Mouse (Mus musculus) lung, adult 2 months (tissue): ENCODE measurements around the gene Cldn14.

Source experiments
- CTCF ChIP-seq: fragments of 200-500 bp; IDR thresholded peaks from 2 replicates; pipeline ENCODE4 v1.5.1; 2011; ENCODE audit warnings: mild to moderate bottlenecking, low read length, control low read depth; ENCODE audit not compliant: insufficient read depth
- POLR2A ChIP-seq: fragments of 200-500 bp; IDR thresholded peaks from 2 replicates; pipeline ENCODE4 v1.6.1; 2011; ENCODE audit warnings: low read depth, mild to moderate bottlenecking, control low read depth, low read length, borderline replicate concordance; ENCODE audit errors: extremely low read depth

- TF ChIP-seq CTCF (no peak), POLR2A (no peak)
Observed at GRCm38 (mm10) chr16:94055176-94055575, 46.5 kb upstream of the Cldn14 start.
